Mouse (Mus musculus) E14TG2a.4 (cell line): ENCODE results near the gene Wdr93.

Experiments
- H3K27me3 ChIP-seq: 2 replicates; pipeline ENCODE4 v1.6.1; 2014; ENCODE audit warnings: low read length, control low read depth; ENCODE audit not compliant: insufficient read depth
- H3K36me3 ChIP-seq: 2 replicates; pipeline ENCODE4 v1.6.1; 2014; ENCODE audit warnings: low read length, control low read depth; ENCODE audit not compliant: insufficient read depth
- H3K4me1 ChIP-seq: replicated peaks from 2 replicates; pipeline ENCODE4 v1.6.1; 2014; ENCODE audit warnings: low read depth, low read length, control low read depth
- H3K4me3 ChIP-seq: replicated peaks from 2 replicates; pipeline ENCODE4 v1.5.1; 2014; ENCODE audit warnings: mild to moderate bottlenecking, low read length
- H3K9me3 ChIP-seq: 2 replicates; pipeline ENCODE4 v1.6.1; 2014; ENCODE audit warnings: low read length, control low read depth
- CTCF ChIP-seq: conservative IDR thresholded peaks from 2 replicates; pipeline ENCODE4 v1.5.1; 2014; ENCODE audit warnings: low read length
- NANOG ChIP-seq: IDR thresholded peaks from 2 replicates; pipeline ENCODE4 v1.6.1; 2014; ENCODE audit warnings: borderline replicate concordance, low read length, mixed read lengths
- POU5F1 ChIP-seq: IDR thresholded peaks from 2 replicates; pipeline ENCODE4 v1.6.1; 2014; ENCODE audit warnings: low read length, borderline replicate concordance

Wdr93 gene

DNA sequence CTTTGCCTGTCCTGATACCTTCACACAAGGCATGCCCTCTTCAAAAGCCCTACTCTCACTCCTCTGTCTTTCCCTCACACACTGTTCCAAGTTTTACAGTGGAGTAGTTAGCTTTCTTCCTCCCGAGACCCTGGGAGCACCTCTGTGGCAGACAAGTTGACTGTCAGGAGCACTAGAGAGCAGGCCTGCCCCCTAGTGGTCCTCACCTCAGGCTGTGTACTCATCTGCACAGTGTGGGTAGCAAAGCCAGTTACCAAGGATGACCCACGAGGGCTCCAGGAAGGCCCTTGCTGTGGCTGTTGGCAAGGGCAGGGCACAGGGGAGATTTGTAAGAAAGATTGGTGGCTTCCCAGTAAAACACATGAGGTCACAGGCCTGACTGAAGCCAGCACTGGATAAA is 15.9 kb upstream of the Wdr93 start:
- Histone ChIP-seq H3K9me3 (no peaks in the 10 kb centered on the region), H3K36me3 (no peaks in the 10 kb centered on the region), H3K27me3 (peaks cover 50% of the 10 kb centered on the region), H3K4me1 (peaks cover 22% of the 10 kb centered on the region), H3K4me3 (no peak overlapping the region)
- TF ChIP-seq CTCF (peak; percentile 70), NANOG (no peak), POU5F1 (no peak)

DNA sequence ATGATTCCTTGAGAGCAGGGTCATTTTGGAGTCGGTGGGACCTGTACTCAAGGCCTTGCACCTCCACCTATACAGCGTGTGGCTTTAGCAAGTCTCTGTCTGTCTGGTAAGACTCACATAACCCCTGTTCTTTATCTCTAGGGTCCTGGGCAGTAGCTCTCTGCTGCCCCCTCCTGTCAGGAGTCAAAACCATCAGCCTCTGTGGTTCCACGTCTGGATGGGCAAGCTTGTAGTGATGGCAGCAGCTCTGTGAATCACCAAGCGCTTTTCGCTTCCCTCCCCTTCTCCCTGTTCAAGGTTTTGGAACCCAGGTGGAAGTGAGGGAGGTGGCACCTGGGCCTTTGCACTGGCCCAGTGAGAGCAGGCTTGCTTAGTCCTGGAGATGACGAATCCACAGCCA is 14.7 kb upstream of the Wdr93 start:
- Histone ChIP-seq H3K4me1 (peaks cover 22% of the 10 kb centered on the region), H3K4me3 (no peak overlapping the region), H3K27me3 (peaks cover 44% of the 10 kb centered on the region), H3K36me3 (no peaks in the 10 kb centered on the region), H3K9me3 (no peaks in the 10 kb centered on the region)
- peak; percentile 95 for TF ChIP-seq CTCF
- no peak for TF ChIP-seq POU5F1

DNA sequence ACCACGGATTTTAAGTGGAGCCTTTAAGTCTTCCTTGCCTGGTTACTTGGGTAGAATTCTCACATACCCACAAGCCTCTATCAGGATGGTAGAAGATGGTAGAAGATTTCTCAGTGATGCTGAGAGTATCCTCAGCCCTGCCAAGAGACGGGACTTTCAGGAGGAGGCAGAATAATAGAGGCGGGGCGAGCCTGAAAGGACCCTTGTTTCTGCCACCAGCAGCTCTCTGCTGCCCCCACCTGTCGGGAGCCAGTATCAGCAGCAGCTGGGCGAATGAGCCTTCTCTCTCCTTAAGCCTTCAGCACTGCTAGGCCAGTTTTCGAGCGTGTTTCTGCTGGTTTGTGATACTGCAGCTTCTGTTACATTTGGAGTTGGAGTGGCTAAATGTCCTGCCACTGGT is 13.8 kb upstream of the Wdr93 start:
- H3K4me3 ChIP-seq: no peak overlapping the region
- TF ChIP-seq CTCF (peak; percentile 88), NANOG (no peak), POU5F1 (no peak)
- H3K27me3 ChIP-seq: peaks cover 38% of the 10 kb centered on the region
- no peaks in the 10 kb centered on the region for H3K9me3 ChIP-seq
- peaks cover 22% of the 10 kb centered on the region for H3K4me1 ChIP-seq
- no peaks in the 10 kb centered on the region for H3K36me3 ChIP-seq

DNA sequence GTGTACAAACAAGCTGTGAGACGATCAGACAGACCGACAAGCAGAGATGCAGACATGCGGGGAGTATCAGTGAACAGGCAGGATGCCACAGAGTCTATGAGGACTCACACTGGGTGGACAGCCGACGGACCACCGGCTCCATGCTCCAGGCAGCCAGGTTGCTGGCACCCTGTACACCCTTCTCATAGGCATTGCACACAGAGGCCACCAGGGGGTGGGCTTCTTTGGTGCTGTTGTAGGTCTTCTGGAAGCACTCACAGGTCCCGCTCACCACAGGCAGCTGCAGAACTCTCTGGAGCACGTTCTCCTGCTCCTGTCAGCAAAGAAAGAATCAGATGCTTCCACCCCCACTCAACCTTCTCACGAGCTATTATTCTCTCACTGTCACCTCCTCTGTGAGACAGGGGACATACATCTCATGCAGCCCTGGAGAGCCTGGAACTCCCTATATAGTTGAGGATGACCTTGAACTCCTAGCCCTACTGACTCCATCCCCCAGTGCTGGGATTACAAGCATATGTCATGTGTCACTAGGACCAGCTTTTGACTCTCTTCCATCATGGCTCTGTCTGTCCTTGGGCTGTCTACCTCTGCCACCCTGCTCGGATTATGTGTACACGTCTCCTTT is 13.1 kb upstream of the Wdr93 start:
- TF ChIP-seq CTCF (peak; percentile 22), NANOG (no peak)
- Histone ChIP-seq H3K36me3 (peaks cover 4% of the 10 kb centered on the region; the same call in 1 of the 2 replicates), H3K27me3 (peaks cover 35% of the 10 kb centered on the region), H3K4me3 (no peak overlapping the region), H3K4me1 (peaks cover 22% of the 10 kb centered on the region), H3K9me3 (no peaks in the 10 kb centered on the region)

DNA sequence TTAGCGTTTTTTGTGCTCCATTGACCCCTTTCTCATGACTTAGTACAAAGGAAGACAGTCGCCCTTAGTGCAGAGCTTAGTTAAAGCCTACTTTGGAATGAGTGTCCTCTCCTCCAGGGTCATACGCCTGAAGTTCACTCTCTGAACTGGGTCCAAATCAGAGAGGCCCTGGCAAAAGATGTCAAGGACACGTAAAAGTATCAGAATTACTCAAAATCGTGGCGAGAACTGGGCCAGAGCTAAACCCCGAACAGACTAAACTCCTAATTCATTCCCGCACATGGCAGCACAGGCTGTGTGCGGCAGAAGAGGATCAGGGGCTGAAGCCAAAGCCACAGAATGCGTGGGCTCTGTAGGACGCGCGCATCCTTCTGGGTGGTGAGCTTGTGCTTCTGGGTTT is 11.5 kb upstream of the Wdr93 start:
- Histone ChIP-seq H3K4me3 (no peak overlapping the region), H3K9me3 (no peaks in the 10 kb centered on the region), H3K36me3 (peaks cover 11% of the 10 kb centered on the region), H3K27me3 (peaks cover 22% of the 10 kb centered on the region), H3K4me1 (peaks cover 22% of the 10 kb centered on the region)
- TF ChIP-seq NANOG (no peak), POU5F1 (no peak), CTCF (no peak)

DNA sequence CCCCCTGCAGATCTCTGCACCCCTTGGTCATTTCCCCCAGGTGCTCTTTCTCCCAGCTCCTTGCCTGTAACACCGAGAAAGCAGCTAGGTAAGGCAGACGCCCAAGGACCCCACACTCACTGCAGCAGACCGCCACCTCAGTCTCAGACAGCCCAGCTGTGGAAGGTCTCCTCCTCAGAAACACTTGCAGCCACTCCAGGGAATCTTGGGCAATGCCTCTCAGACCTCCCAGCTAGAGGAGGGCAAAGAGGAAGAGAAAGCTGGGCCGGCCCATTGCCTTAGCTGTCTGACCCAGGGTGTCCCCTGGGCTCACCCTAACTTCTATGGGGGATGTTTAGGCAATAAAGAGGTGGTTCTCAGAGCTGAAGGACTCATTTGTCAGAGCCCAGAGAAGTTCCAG is 10.3 kb upstream of the Wdr93 start, which contains the start of gene Plin1:
TSS of gene Plin1 (minus strand) at position 282 of the 400 bp plus-strand sequence.
- Histone ChIP-seq H3K9me3 (no peaks in the 10 kb centered on the region), H3K36me3 (peaks cover 22% of the 10 kb centered on the region), H3K4me1 (peaks cover 22% of the 10 kb centered on the region), H3K4me3 (no peak within 1 kb of the TSS), H3K27me3 (peaks cover 20% of the 10 kb centered on the region)
- no peak for TF ChIP-seq NANOG
- TF ChIP-seq CTCF: no peak
- no peak for TF ChIP-seq POU5F1

DNA sequence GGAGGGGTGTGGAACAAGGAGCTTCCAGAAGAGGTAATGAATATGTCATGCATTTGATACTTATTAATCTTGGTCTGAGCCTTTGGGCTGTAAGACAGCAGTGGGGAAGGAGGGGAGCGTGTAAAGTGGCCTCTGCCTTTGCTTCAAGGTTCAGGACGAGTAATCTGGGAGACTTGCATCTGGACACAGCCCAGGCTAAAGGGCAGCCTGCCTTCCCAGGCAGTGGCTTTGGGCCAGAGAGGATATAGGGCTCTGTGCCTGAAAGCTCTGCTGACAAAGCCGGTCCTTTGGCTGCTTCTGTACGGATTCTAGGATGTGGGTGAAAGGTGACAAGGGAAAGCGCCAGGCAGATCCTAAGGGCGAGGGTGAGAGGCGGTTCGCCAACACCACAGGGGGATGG is 8.4 kb upstream of the Wdr93 start:
- H3K36me3 ChIP-seq: peaks cover 39% of the 10 kb centered on the region
- H3K9me3 ChIP-seq: no peaks in the 10 kb centered on the region
- H3K4me1 ChIP-seq: peaks cover 15% of the 10 kb centered on the region
- peaks cover 20% of the 10 kb centered on the region for H3K27me3 ChIP-seq
- TF ChIP-seq CTCF (no peak), POU5F1 (no peak), NANOG (no peak)
- H3K4me3 ChIP-seq: no peak overlapping the region

DNA sequence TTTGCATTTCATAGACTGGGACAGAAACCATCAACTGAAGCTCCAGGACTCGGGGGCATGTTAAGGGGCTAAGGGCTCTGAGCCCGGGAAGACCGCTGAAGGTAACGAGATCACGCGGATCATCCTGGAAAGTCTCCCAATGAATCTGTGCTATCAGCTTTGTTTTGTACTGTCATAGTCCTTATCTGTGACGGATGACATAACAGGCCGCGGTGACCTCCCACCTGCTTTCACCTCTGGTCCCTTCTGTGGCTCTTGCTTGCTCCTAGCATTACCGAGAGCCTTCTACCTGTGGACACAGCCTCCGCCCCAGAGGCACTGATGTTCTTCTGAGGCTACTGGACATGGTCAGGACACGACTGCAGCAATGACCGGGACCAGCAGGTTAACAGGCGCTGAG is 6.5 kb upstream of the Wdr93 start:
- no peak overlapping the region for H3K4me3 ChIP-seq
- H3K4me1 ChIP-seq: peaks cover 2% of the 10 kb centered on the region; the same call in 1 of the 2 replicates
- H3K27me3 ChIP-seq: peaks cover 11% of the 10 kb centered on the region
- TF ChIP-seq POU5F1: no peak
- no peak for TF ChIP-seq NANOG
- no peak for TF ChIP-seq CTCF
- H3K9me3 ChIP-seq: no peaks in the 10 kb centered on the region
- H3K36me3 ChIP-seq: peaks cover 44% of the 10 kb centered on the region

DNA sequence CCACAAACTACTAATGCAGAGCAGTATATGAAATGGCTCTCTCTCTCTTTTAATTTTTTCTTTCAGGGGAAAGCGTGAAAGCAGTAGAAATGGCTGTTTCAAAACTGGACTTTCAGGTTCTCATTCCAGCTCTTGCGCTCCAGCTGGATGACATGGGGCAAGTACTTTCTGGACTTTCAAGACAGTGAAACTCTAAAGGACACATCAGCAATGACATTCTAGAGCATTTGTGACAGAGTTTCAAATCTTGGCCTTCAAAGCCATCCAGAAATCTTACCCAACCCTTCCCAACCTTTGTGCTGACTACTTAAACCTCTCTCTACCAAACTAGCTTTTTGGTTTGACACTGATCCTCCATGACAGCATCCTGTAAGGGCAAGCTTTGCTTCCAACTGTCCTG is 4.0 kb upstream of the Wdr93 start:
- Histone ChIP-seq H3K36me3 (peaks cover 44% of the 10 kb centered on the region), H3K9me3 (no peaks in the 10 kb centered on the region), H3K27me3 (peaks cover 9% of the 10 kb centered on the region; the same call in 1 of the 2 replicates), H3K4me3 (no peak overlapping the region), H3K4me1 (peaks cover 11% of the 10 kb centered on the region)
- TF ChIP-seq POU5F1 (no peak), CTCF (no peak), NANOG (no peak)

DNA sequence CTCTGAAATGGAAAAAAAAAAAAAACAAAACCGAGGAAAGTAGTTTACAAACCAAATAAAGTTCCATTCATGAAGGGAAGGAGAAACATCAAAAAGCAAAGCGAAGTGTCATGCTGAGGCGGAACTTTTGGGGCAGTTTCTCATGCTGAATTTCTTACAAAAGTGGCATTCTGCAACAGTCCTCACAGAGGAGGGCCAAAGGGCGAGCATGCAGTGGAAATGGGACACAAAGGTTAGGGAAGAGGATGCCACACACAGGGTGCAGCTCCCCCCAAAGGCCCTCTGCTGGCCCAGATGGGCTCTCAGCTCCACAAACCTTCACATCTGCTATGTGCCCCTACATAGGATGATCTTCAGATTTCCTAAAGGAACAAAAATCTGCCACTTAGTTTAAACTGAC is 2.7 kb upstream of the Wdr93 start:
- TF ChIP-seq POU5F1 (no peak), NANOG (no peak), CTCF (no peak)
- no peak overlapping the region for H3K4me3 ChIP-seq
- H3K36me3 ChIP-seq: peaks cover 38% of the 10 kb centered on the region
- H3K27me3 ChIP-seq: peaks cover 9% of the 10 kb centered on the region; the same call in 1 of the 2 replicates
- H3K4me1 ChIP-seq: peaks cover 11% of the 10 kb centered on the region
- H3K9me3 ChIP-seq: no peaks in the 10 kb centered on the region
